Mouse (Mus musculus) hindbrain, embryonic 10.5 days (tissue): ENCODE results near the gene Gstt4. TPM values are rescaled to one million over a fixed set of nuclear protein-coding genes. Genes with fewer than 3 reads are reported as not detected.
A peak's percentile ranks its signal among the peaks of the same experiment; 100 is the strongest.

Experiments
- DNase-seq: peaks from one replicate; pipeline ENCODE4 v3.0.0-alpha.2; 2017; ENCODE audit warnings: low spot score
- H3K27ac ChIP-seq: fragments of 300-500 bp; sonication (generic); 2 replicates; pipeline ENCODE4 v1.5.1; 2016; ENCODE audit warnings: mild to moderate bottlenecking, moderate library complexity
- H3K27me3 ChIP-seq: fragments of 300-500 bp; sonication (generic); 2 replicates; pipeline ENCODE4 v1.6.1; 2016; ENCODE audit warnings: mild to moderate bottlenecking; ENCODE audit not compliant: poor library complexity, insufficient read depth, severe bottlenecking
- H3K36me3 ChIP-seq: fragments of 300-500 bp; sonication (generic); 2 replicates; pipeline ENCODE4 v1.6.1; 2016; ENCODE audit warnings: mild to moderate bottlenecking, moderate library complexity
- H3K4me1 ChIP-seq: fragments of 300-500 bp; sonication (generic); replicated peaks from 2 replicates; pipeline ENCODE4 v1.6.1; 2016; ENCODE audit warnings: mild to moderate bottlenecking
- H3K4me3 ChIP-seq: fragments of 300-500 bp; sonication (generic); 2 replicates; pipeline ENCODE4 v1.5.1; 2016; ENCODE audit warnings: mild to moderate bottlenecking, moderate library complexity
- H3K9me3 ChIP-seq: fragments of 300-500 bp; sonication (generic); 2 replicates; pipeline ENCODE4 v1.6.1; 2016; ENCODE audit warnings: mild to moderate bottlenecking, moderate library complexity
- WGBS: fragments of 180-500 bp; shearing (Covaris S2); methylation state at CpG from one replicate; pipeline ENCODE4 v1.1.7; 2016; 5-methylcytosine and 5-hydroxymethylcytosine counted together
- polyA plus RNA-seq: library from polyadenylated mRNA; unstranded; fragments of >200 nt; fragmentation: Nextera tagmentation; extraction: Ambion mirVana; gene quantifications from 2 replicates; pipeline ENCODE4 v1.2.1, GENCODE M21; 2016

Gstt4 gene
- polyA plus RNA-seq, 1 experiment from 2014 or later: not detected

GRCm38 (mm10) chr10:75798176-75798696 lies 24.1 kb downstream of the Gstt4 start, which contains the start of gene Gstt1:
Gene Gstt1, minus strand, starts transcription at chr10:75798584.
- peak within 1 kb of the TSS; percentile 52 for H3K4me3 ChIP-seq
- H3K9me3 ChIP-seq: no peaks in the 10 kb centered on the region
- H3K36me3 ChIP-seq: no peaks in the 10 kb centered on the region
- 5% methylated on average over 18 of the region's 18 CpGs for WGBS
- peaks cover 24% of the 10 kb centered on the region for H3K27me3 ChIP-seq
- DNase-seq: peak; percentile 44
- peaks cover 31% of the 10 kb centered on the region for H3K4me1 ChIP-seq
- H3K27ac ChIP-seq: peak within 1 kb of the TSS; percentile 64; the same call in 1 of the 2 replicates

GRCm38 (mm10) chr10:75797619-75798175 lies 24.6 kb downstream of the Gstt4 start:
- 2% methylated on average over 12 of the region's 12 CpGs for WGBS
- peaks cover 24% of the 10 kb centered on the region for H3K27me3 ChIP-seq
- H3K4me3 ChIP-seq: peak overlapping the region; percentile 52
- no peaks in the 10 kb centered on the region for H3K36me3 ChIP-seq
- H3K9me3 ChIP-seq: no peaks in the 10 kb centered on the region
- DNase-seq: peak; percentile 42
- peak overlapping the region; percentile 64; the same call in 1 of the 2 replicates for H3K27ac ChIP-seq
- peaks cover 31% of the 10 kb centered on the region for H3K4me1 ChIP-seq

- no peak for DNase-seq
- peak overlapping the region; percentile 64; the same call in 1 of the 2 replicates for H3K27ac ChIP-seq
- no peaks in the 10 kb centered on the region for H3K9me3 ChIP-seq
- peak overlapping the region; percentile 52 for H3K4me3 ChIP-seq
- no peaks in the 10 kb centered on the region for H3K36me3 ChIP-seq
- peaks cover 24% of the 10 kb centered on the region for H3K27me3 ChIP-seq
- WGBS: 44% methylated on average over 11 of the region's 11 CpGs
- H3K4me1 ChIP-seq: peaks cover 31% of the 10 kb centered on the region
These were observed 25.4 kb downstream of the Gstt4 start for GRCm38 (mm10) chr10:75796731-75797516.

GRCm38 (mm10) chr10:75794880-75795279 lies 27.5 kb downstream of the Gstt4 start:
- Histone ChIP-seq H3K4me1 (peaks cover 35% of the 10 kb centered on the region), H3K9me3 (no peaks in the 10 kb centered on the region), H3K27ac (no peak overlapping the region), H3K27me3 (peaks cover 24% of the 10 kb centered on the region), H3K4me3 (no peak overlapping the region), H3K36me3 (no peaks in the 10 kb centered on the region)
- 42% methylated on average over 3 of the region's 3 CpGs for WGBS
- DNase-seq: no peak

- no peak for DNase-seq
- Histone ChIP-seq H3K27me3 (no peaks in the 10 kb centered on the region), H3K9me3 (no peaks in the 10 kb centered on the region)
These were observed 31.6 kb downstream of the Gstt4 start for GRCm38 (mm10) chr10:75790773-75791172.

GRCm38 (mm10) chr10:75789841-75790240 lies 32.5 kb downstream of the Gstt4 start:
- Histone ChIP-seq H3K4me3 (no peak overlapping the region), H3K4me1 (peaks cover 10% of the 10 kb centered on the region; the same call in 1 of the 2 replicates), H3K27ac (no peak overlapping the region), H3K36me3 (no peaks in the 10 kb centered on the region), H3K27me3 (0 out of 2 replicates have a peak, but pooled peaks cover 2% of the 10 kb centered on the region), H3K9me3 (no peaks in the 10 kb centered on the region)
- 90% methylated on average over 5 of the region's 5 CpGs for WGBS
- no peak for DNase-seq

More at GRCm38 (mm10) chr10:75790773-75791172, 31.6 kb downstream of the Gstt4 start:
- peaks cover 16% of the 10 kb centered on the region for H3K4me1 ChIP-seq
- H3K4me3 ChIP-seq: no peak overlapping the region
- 27% methylated on average over 7 of the region's 7 CpGs for WGBS
- no peaks in the 10 kb centered on the region for H3K36me3 ChIP-seq
- H3K27ac ChIP-seq: no peak overlapping the region

- Histone ChIP-seq H3K9me3 (no peaks in the 10 kb centered on the region), H3K27me3 (0 out of 2 replicates have a peak, but pooled peaks cover 4% of the 10 kb centered on the region), H3K4me1 (0 out of 2 replicates have a peak, but pooled peaks cover 4% of the 10 kb centered on the region), H3K27ac (no peak overlapping the region), H3K4me3 (no peak overlapping the region), H3K36me3 (no peaks in the 10 kb centered on the region)
- no peak for DNase-seq
- WGBS: 80% methylated on average over 6 of the region's 6 CpGs
These were observed 33.1 kb downstream of the Gstt4 start for GRCm38 (mm10) chr10:75789081-75789735.

- H3K27me3 ChIP-seq: 0 out of 2 replicates have a peak, but pooled peaks cover 4% of the 10 kb centered on the region
- H3K36me3 ChIP-seq: no peaks in the 10 kb centered on the region
- no peak for DNase-seq
- H3K4me1 ChIP-seq: 0 out of 2 replicates have a peak, but pooled peaks cover 4% of the 10 kb centered on the region
- 95% methylated on average over 8 of the region's 8 CpGs for WGBS
- H3K9me3 ChIP-seq: no peaks in the 10 kb centered on the region
- no peak overlapping the region for H3K4me3 ChIP-seq
- no peak overlapping the region for H3K27ac ChIP-seq
These were observed 34.1 kb downstream of the Gstt4 start for GRCm38 (mm10) chr10:75788277-75788676.

- H3K9me3 ChIP-seq: no peaks in the 10 kb centered on the region
- peaks cover 9% of the 10 kb centered on the region for H3K4me1 ChIP-seq
- H3K27me3 ChIP-seq: peaks cover 28% of the 10 kb centered on the region
- H3K4me3 ChIP-seq: no peak overlapping the region
- no peaks in the 10 kb centered on the region for H3K36me3 ChIP-seq
- H3K27ac ChIP-seq: no peak overlapping the region
- 71% methylated on average over 1 of the region's 1 CpGs for WGBS
- DNase-seq: no peak
These were observed 36.9 kb downstream of the Gstt4 start for GRCm38 (mm10) chr10:75785442-75785841.

- peaks cover 58% of the 10 kb centered on the region for H3K27me3 ChIP-seq
- H3K36me3 ChIP-seq: no peaks in the 10 kb centered on the region
- H3K9me3 ChIP-seq: no peaks in the 10 kb centered on the region
- peak within 1 kb of the TSS; percentile 55 for H3K4me3 ChIP-seq
- no peak within 1 kb of the TSS for H3K27ac ChIP-seq
- DNase-seq: peak; percentile 64
- peaks cover 17% of the 10 kb centered on the region for H3K4me1 ChIP-seq
- 1% methylated on average over 28 of the region's 28 CpGs for WGBS
These were observed 41.4 kb downstream of the Gstt4 start, which contains the start of the genes Gm20441 and Gstt3 for GRCm38 (mm10) chr10:75780769-75781578. Gene Gm20441, minus strand, starts transcription at chr10:75780954. Gene Gstt3, minus strand, starts transcription at chr10:75781414.

GRCm38 (mm10) chr10:75779206-75780174 lies 42.9 kb downstream of the Gstt4 start:
- H3K36me3 ChIP-seq: no peaks in the 10 kb centered on the region
- no peak for DNase-seq
- H3K27me3 ChIP-seq: peaks cover 54% of the 10 kb centered on the region
- H3K4me1 ChIP-seq: peaks cover 17% of the 10 kb centered on the region
- 49% methylated on average over 15 of the region's 15 CpGs for WGBS
- H3K4me3 ChIP-seq: peak overlapping the region; percentile 20; the same call in 1 of the 2 replicates
- H3K9me3 ChIP-seq: no peaks in the 10 kb centered on the region
- H3K27ac ChIP-seq: no peak overlapping the region
